Mouse (Mus musculus) kidney, postnatal 14 days (tissue): Measurements from ENCODE around the gene Gck.
A peak's percentile ranks its signal among the peaks of the same experiment; 100 is the strongest.

Experiments
- DNase-seq: peaks from one replicate; pipeline ENCODE4 v3.0.0; 2022; ENCODE audit warnings: mixed read lengths

Gene Gck

GRCm38 (mm10) chr11:5870069-5870468 lies 79.8 kb downstream of the Gck start:
- DNase-seq: no peak

- DNase-seq: no peak
Observed at GRCm38 (mm10) chr11:5869331-5869730, 80.5 kb downstream of the Gck start.

DNA sequence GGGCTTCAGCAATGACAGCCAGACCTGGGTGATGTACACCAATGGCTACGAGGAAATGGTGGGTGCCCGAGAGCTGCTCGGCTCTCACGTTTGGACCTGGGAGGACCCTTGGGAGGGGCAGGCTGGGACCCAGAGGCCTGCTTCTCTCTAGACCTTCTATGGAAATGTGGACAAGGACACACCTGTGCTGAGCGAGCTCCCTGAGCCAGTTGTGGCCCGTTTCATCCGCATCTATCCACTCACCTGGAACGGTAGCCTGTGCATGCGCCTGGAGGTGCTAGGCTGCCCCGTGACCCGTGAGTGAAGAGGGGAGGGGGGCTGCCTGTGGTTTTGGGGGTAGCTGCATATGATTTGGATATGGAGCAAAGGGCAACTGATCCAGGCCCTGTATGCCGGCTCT lies 81.6 kb downstream of the Gck start:
- DNase-seq: peak; percentile 56

- DNase-seq: no peak
Observed at GRCm38 (mm10) chr11:5867196-5867595, 82.7 kb downstream of the Gck start.

DNA sequence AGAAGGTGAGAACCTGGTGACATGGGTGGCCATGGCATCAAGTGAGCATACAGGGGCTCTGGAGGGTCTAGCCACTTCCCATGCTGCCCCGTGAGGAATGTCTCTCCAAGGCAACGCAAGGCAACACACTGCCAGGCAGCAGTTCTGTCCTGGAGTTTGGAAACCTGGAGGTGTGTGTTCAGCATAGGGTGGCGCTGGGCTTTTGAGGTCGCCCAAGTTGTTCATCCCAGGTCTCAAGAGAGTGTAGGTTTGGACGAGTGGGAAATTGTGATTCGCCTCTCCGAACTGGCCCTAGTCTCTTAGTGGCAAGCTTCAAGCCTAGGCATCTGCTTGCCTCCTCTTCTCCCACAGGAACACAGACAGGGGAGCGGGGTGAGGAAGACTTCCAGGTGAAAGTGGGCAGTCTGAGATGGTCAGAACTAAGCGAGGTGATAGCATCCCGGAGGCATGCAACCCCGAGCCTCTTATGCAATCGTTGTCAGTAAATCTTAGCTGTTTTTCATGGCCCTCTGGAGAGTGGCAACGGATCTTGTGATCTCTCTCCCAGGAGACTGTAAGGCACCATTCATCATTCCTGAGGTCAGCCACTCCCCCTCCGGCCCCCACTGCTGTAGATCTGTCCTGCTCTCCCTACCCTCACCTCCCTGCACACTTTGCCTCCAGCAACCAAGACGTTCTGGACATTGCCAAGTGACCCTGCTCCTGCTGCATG lies 87.3 kb downstream of the Gck start:
- DNase-seq: peak; percentile 74

GRCm38 (mm10) chr11:5861678-5862393 lies 88.0 kb downstream of the Gck start, which contains the start of gene Aebp1:
TSS of gene Aebp1 (plus strand) at chr11:5861947.
- DNase-seq: peak; percentile 81

DNA sequence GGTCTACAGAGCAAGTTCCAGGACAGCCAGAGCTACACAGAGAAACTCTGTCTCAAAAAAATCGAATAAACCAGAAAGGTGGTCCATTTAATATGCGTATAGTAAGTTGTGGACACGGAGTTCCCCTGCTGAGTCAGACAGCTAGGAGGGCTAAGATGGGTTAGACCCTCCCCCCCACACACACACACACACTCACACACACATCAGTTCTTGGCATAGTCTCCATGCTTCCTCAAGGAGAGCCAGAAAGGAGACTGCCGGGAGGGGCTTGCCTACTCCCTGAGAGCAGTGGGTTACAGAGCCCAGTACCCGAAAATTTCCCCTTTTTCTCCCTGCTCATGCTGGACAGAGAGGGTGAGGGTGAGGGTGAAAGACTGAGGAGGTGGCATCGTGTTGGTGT lies 89.2 kb downstream of the Gck start:
- DNase-seq: no peak

- no peak for DNase-seq
Observed at GRCm38 (mm10) chr11:5859883-5860550, 89.9 kb downstream of the Gck start.

GRCm38 (mm10) chr11:5858723-5859122 lies 91.2 kb downstream of the Gck start:
- DNase-seq: no peak

DNA sequence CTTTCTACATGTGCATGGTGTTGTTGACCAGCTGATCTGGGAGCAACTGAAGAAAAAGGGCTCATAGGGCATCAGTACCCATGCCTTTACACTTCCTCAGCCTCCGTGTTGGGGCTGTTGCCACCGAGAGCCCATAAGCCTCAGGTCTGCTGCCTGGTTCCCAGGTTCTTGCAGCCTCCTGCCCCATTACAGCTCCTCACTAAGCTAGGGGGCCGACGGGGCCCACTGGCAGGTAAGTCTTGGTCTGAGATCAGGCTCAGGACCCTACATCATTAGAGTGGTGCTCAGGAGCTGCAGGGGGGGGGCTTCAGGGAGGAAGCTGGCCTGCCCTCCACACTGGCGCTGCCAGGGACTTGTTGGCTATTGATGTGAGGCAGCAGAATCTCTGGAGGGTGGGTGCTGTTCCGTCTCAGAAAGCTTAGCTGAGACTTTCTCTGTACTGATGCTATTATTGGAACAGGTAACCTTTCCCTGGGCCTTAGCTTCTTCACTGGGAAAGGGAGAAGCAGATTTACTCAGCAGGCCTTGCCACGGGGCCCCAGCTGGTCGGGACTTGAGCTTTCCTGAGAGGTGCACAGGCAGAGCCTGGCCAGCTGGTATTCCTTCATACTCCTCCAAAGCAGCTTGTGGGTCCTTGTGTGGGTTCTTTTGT lies 93.3 kb downstream of the Gck start:
- no peak for DNase-seq

DNA sequence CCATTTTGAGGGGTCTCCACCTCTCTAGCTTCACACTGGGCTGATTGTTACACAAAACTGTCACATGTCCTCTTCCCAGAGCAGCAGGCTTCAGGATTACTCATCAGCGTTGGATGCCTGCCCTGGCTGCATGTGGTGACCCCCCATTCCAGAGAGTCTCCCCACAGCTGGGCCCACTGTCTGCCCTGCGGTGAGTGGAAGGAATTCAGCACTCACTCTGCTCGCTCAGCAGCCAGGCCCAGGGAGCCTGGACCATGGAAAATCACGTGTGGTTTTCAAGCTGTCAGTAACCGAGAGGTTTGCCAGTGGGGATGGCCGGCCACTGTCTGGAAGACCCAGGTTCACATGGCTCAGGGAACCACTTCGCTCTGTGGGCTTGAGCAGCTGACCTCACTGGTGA lies 94.0 kb downstream of the Gck start:
- DNase-seq: peak; percentile 60

GRCm38 (mm10) chr11:5855481-5855880 lies 94.4 kb downstream of the Gck start:
- DNase-seq: no peak

GRCm38 (mm10) chr11:5852314-5852713 lies 97.6 kb downstream of the Gck start:
- peak; percentile 48 for DNase-seq

DNA sequence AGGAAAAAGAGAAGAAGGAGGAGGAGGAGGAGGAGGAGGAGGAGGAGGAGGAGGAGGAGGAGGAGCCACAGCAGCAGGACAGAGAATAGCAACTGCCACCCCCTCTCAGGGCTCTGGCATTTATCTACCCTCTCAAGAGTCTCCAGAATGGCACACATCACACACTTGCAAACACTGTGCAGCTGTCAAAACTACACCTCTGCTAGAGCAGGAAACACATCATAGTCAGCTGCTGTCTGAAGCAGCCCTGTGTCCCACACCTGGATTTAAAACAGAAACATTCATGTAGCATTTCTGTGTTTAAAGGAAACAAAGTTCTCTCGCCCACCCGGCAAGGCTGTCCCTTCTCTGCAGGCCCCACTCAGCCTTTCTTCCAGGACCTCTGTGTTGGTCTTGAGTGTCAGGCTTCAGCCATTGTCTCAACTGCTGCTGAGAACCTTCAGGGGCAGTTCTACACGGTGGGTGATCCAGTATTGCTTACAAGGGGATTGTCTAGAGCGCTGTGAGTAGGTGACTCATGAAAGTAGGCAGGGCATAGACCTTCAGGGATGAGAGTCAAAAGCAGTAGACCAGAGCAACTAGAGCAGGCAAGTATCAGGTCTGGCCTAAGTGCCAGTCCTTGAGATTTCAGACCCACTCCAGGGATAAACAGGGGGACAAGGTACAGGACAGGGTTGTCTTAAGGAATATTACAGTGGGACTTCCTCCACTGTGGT lies 98.7 kb downstream of the Gck start:
- DNase-seq: no peak
